Mouse (Mus musculus): ENCODE measurements around the gene Grip1. TPM values are rescaled to one million over a fixed set of nuclear protein-coding genes. Genes with fewer than 3 reads are reported as not detected.

Grip1 gene
- polyA plus RNA-seq, 1 experiment from 2014 or later: 0.86 TPM

GRCm38 (mm10) chr10:120124801-120125464 lies 671.3 kb downstream of the Grip1 start:
- WGBS (ENCODE audit: insufficient replicate concordance): 41% methylated on average over 7 of the region's 7 CpGs

DNA sequence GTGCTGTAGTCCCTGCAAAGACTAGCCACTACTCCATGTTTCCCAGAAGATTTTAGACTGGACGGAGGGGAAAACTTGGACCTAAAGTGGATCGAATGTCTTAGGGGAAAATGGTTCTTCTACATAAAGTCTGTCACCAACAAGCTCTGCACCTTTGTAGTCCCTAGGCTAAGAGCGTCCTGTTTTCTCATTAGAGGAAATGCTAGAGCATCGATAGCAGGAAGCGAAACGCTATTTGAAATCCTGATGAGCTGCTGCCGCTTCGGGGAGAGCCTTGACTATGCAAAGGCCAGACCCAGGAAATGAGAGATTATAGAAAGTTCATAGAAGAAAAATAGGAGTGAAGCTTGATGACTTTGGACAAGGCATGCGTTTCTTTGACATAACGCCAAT lies 671.8 kb downstream of the Grip1 start:
- ATAC-seq (0 out of 2 replicates have a peak, but pooled peaks have one; percentile 41), DNase-seq (no peak)
- TF ChIP-seq CTCF (IDR thresholded peaks at IDR 0.05; ENCODE audit: low read depth) (no peak), EP300 (IDR thresholded peaks at IDR 0.05; ENCODE audit: low read depth) (no peak)
- no peak overlapping the region for H3K27ac ChIP-seq (ENCODE audit: low read depth)
- H3K4me2 ChIP-seq (ENCODE audit: low read depth, low read length): 0 out of 2 replicates have a peak overlapping the region, but pooled peaks have one; percentile 2
- no peaks in the 10 kb centered on the region for H3K4me1 ChIP-seq (ENCODE audit: insufficient read depth)
- H3K27me3 ChIP-seq (ENCODE audit: insufficient read depth, low read length): no peaks in the 10 kb centered on the region
- H3K4me3 ChIP-seq (ENCODE audit: low read depth, low read length): no peak overlapping the region
- WGBS (ENCODE audit: insufficient replicate concordance): 40% methylated on average over 10 of the region's 10 CpGs
- no peaks in the 10 kb centered on the region for H3K36me3 ChIP-seq (replicated peaks; ENCODE audit: insufficient read depth, low read length)
- H3K9me3 ChIP-seq (ENCODE audit: low read length): no peaks in the 10 kb centered on the region
- H3K9ac ChIP-seq (replicated peaks): no peak overlapping the region

More at GRCm38 (mm10) chr10:120124801-120125464, 671.3 kb downstream of the Grip1 start:
- no peaks in the 10 kb centered on the region for H3K36me3 ChIP-seq (replicated peaks; ENCODE audit: insufficient read depth, low read length)
- ATAC-seq (peak; percentile 74), DNase-seq (peak; percentile 84)
- no peak overlapping the region for H3K4me3 ChIP-seq (ENCODE audit: low read depth, low read length)
- H3K27me3 ChIP-seq (ENCODE audit: insufficient read depth, low read length): no peaks in the 10 kb centered on the region
- H3K9me3 ChIP-seq (ENCODE audit: low read length): no peaks in the 10 kb centered on the region
- H3K9ac ChIP-seq (replicated peaks): no peak overlapping the region
- H3K4me2 ChIP-seq (ENCODE audit: low read depth, low read length): 0 out of 2 replicates have a peak overlapping the region, but pooled peaks have one; percentile 2
- TF ChIP-seq EP300 (IDR thresholded peaks at IDR 0.05; ENCODE audit: low read depth) (no peak), CTCF (IDR thresholded peaks at IDR 0.05; ENCODE audit: low read depth) (peak; percentile 89)
- no peak overlapping the region for H3K27ac ChIP-seq (ENCODE audit: low read depth)
- H3K4me1 ChIP-seq (ENCODE audit: insufficient read depth): no peaks in the 10 kb centered on the region

- Histone ChIP-seq H3K27ac (ENCODE audit: low read depth) (no peak overlapping the region), H3K4me3 (ENCODE audit: low read depth, low read length) (no peak overlapping the region), H3K4me2 (ENCODE audit: low read depth, low read length) (no peak overlapping the region), H3K27me3 (ENCODE audit: insufficient read depth, low read length) (no peaks in the 10 kb centered on the region), H3K9ac (replicated peaks) (no peak overlapping the region), H3K9me3 (ENCODE audit: low read length) (no peaks in the 10 kb centered on the region), H3K4me1 (ENCODE audit: insufficient read depth) (no peaks in the 10 kb centered on the region), H3K36me3 (replicated peaks; ENCODE audit: insufficient read depth, low read length) (no peaks in the 10 kb centered on the region)
- ATAC-seq: no peak
- no peak for DNase-seq
- 39% methylated on average over 13 of the region's 13 CpGs for WGBS (ENCODE audit: insufficient replicate concordance)
- no peak for TF ChIP-seq EP300 (IDR thresholded peaks at IDR 0.05; ENCODE audit: low read depth)
- no peak for TF ChIP-seq CTCF (IDR thresholded peaks at IDR 0.05; ENCODE audit: low read depth)
These were observed 675.1 kb downstream of the Grip1 start for GRCm38 (mm10) chr10:120128601-120129277.

DNA sequence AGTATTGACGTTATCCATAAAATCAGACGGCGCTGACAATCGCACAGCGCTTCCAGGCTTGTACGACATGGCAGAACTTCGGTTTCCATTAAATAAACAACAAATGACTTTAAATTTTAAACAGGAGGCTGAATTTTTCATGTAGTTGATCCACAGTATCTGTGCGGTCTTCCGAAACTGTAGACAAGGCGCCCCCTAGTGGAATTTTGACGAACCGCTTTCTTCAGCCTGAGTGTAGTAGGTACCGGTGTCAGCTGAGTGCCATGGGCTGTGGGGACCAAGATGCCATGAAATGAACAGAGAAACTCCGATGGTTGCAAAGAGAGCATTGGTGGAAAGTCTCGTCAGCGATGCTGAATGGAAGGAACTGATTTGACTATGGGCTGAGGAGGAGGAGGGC lies 677.0 kb downstream of the Grip1 start:
- TF ChIP-seq EP300 (IDR thresholded peaks at IDR 0.05; ENCODE audit: low read depth): no peak
- TF ChIP-seq CTCF (IDR thresholded peaks at IDR 0.05; ENCODE audit: low read depth): peak; percentile 67
- no peaks in the 10 kb centered on the region for H3K36me3 ChIP-seq (replicated peaks; ENCODE audit: insufficient read depth, low read length)
- H3K4me3 ChIP-seq (ENCODE audit: low read depth, low read length): no peak overlapping the region
- H3K4me1 ChIP-seq (ENCODE audit: insufficient read depth): no peaks in the 10 kb centered on the region
- H3K9ac ChIP-seq (replicated peaks): no peak overlapping the region
- ATAC-seq (no peak), DNase-seq (peak; percentile 63)
- no peak overlapping the region for H3K4me2 ChIP-seq (ENCODE audit: low read depth, low read length)
- no peak overlapping the region for H3K27ac ChIP-seq (ENCODE audit: low read depth)
- no peaks in the 10 kb centered on the region for H3K27me3 ChIP-seq (ENCODE audit: insufficient read depth, low read length)
- 58% methylated on average over 16 of the region's 16 CpGs for WGBS (ENCODE audit: insufficient replicate concordance)
- H3K9me3 ChIP-seq (ENCODE audit: low read length): no peaks in the 10 kb centered on the region

- no peak overlapping the region for H3K4me2 ChIP-seq (ENCODE audit: low read depth, low read length)
- H3K27me3 ChIP-seq (ENCODE audit: insufficient read depth, low read length): no peaks in the 10 kb centered on the region
- no peak overlapping the region for H3K4me3 ChIP-seq (ENCODE audit: low read depth, low read length)
- no peak for TF ChIP-seq CTCF (IDR thresholded peaks at IDR 0.05; ENCODE audit: low read depth)
- no peak for TF ChIP-seq EP300 (IDR thresholded peaks at IDR 0.05; ENCODE audit: low read depth)
- WGBS (ENCODE audit: insufficient replicate concordance): 74% methylated on average over 11 of the region's 11 CpGs
- H3K36me3 ChIP-seq (replicated peaks; ENCODE audit: insufficient read depth, low read length): no peaks in the 10 kb centered on the region
- no peak overlapping the region for H3K9ac ChIP-seq (replicated peaks)
- H3K4me1 ChIP-seq (ENCODE audit: insufficient read depth): no peaks in the 10 kb centered on the region
- H3K9me3 ChIP-seq (ENCODE audit: low read length): no peaks in the 10 kb centered on the region
- DNase-seq (no peak), ATAC-seq (no peak)
- H3K27ac ChIP-seq (ENCODE audit: low read depth): no peak overlapping the region
These were observed 680.1 kb downstream of the Grip1 start for GRCm38 (mm10) chr10:120133697-120134096.

- no peak overlapping the region for H3K4me2 ChIP-seq (ENCODE audit: low read depth, low read length)
- no peaks in the 10 kb centered on the region for H3K36me3 ChIP-seq (replicated peaks; ENCODE audit: insufficient read depth, low read length)
- H3K4me1 ChIP-seq (ENCODE audit: insufficient read depth): no peaks in the 10 kb centered on the region
- no peak for DNase-seq
- H3K4me3 ChIP-seq (ENCODE audit: low read depth, low read length): no peak overlapping the region
- WGBS (ENCODE audit: insufficient replicate concordance): 64% methylated on average over 12 of the region's 12 CpGs
- no peaks in the 10 kb centered on the region for H3K9me3 ChIP-seq (ENCODE audit: low read length)
- no peak overlapping the region for H3K27ac ChIP-seq (ENCODE audit: low read depth)
- ATAC-seq: peak; percentile 35; the same call in 1 of the 2 replicates
- no peaks in the 10 kb centered on the region for H3K27me3 ChIP-seq (ENCODE audit: insufficient read depth, low read length)
- TF ChIP-seq CTCF (IDR thresholded peaks at IDR 0.05; ENCODE audit: low read depth): no peak
- TF ChIP-seq EP300 (IDR thresholded peaks at IDR 0.05; ENCODE audit: low read depth): no peak
- H3K9ac ChIP-seq (replicated peaks): no peak overlapping the region
These were observed 682.5 kb downstream of the Grip1 start for GRCm38 (mm10) chr10:120136020-120136562.

Other genes starting within 250 kb of the Grip1 start
- gene Cand1, start 213.8 kb upstream of the Grip1 start, polyA plus RNA-seq (2015; fragmentation: Nextera tagmentation; extraction: Ambion mirVana): 8.3 and 8.5 TPM in 2 replicates

All from liver, postnatal 0 days (tissue).